Mouse (Mus musculus) hindbrain, embryonic 16.5 days (tissue): ENCODE data around the gene Chrne. TPM values are rescaled to one million over a fixed set of nuclear protein-coding genes. Genes with fewer than 3 reads are reported as not detected.

Source experiments
- ATAC-seq: fragments of 200-750 bp; cut with Nextera tagmentation; 2 replicates; pipeline ENCODE4 v1.8.0; 2017; ENCODE audit warnings: moderate TSS enrichment, moderate library complexity
- H3K27ac ChIP-seq: fragments of 300-500 bp; sonication (generic); 2 replicates; pipeline ENCODE4 v1.5.1; 2014; ENCODE audit warnings: low read depth, mild to moderate bottlenecking, control low read depth, low read length, moderate library complexity
- H3K27me3 ChIP-seq: fragments of 300-500 bp; sonication (generic); replicated peaks from 2 replicates; pipeline ENCODE4 v1.6.1; 2014; ENCODE audit warnings: low read length; ENCODE audit not compliant: control insufficient read depth, insufficient read depth
- H3K36me3 ChIP-seq: fragments of 300-500 bp; sonication (generic); 2 replicates; pipeline ENCODE4 v1.6.1; 2014; ENCODE audit warnings: mild to moderate bottlenecking, low read length, moderate library complexity, mixed read lengths; ENCODE audit not compliant: control insufficient read depth, insufficient read depth
- H3K4me1 ChIP-seq: fragments of 300-500 bp; sonication (generic); 2 replicates; pipeline ENCODE4 v1.6.1; 2014; ENCODE audit warnings: low read depth, low read length; ENCODE audit not compliant: control insufficient read depth, insufficient read depth
- H3K4me2 ChIP-seq: fragments of 300-500 bp; sonication (generic); 2 replicates; pipeline ENCODE4 v1.6.1; 2014; ENCODE audit warnings: mild to moderate bottlenecking, low read length, control low read depth, moderate library complexity
- H3K4me3 ChIP-seq: fragments of 300-500 bp; sonication (generic); 2 replicates; pipeline ENCODE4 v1.5.1; 2014; ENCODE audit warnings: mild to moderate bottlenecking, low read length, control low read depth, moderate library complexity
- H3K9ac ChIP-seq: fragments of 300-500 bp; sonication (generic); 2 replicates; pipeline ENCODE4 v1.6.1; 2014; ENCODE audit warnings: low read depth, mild to moderate bottlenecking, control low read depth, low read length, moderate library complexity
- H3K9me3 ChIP-seq: fragments of 300-500 bp; sonication (generic); 2 replicates; pipeline ENCODE4 v1.6.1; 2014; ENCODE audit warnings: mild to moderate bottlenecking, low read length, moderate library complexity; ENCODE audit not compliant: control insufficient read depth
- WGBS: fragments of 180-500 bp; shearing (Covaris S2); extraction: QIAGEN DNeasy Blood & Tissue Kit; methylation state at CpG from one replicate; pipeline ENCODE4 v1.1.7; 2014; 5-methylcytosine and 5-hydroxymethylcytosine counted together
- polyA plus RNA-seq: library from polyadenylated mRNA; unstranded; fragments of >200 nt; fragmentation: Nextera tagmentation; extraction: Ambion mirVana; gene quantifications from 2 replicates; pipeline ENCODE4 v1.2.1, GENCODE M21; 2015

Chrne gene
- polyA plus RNA-seq, 1 experiment from 2014 or later, result not detected

DNA sequence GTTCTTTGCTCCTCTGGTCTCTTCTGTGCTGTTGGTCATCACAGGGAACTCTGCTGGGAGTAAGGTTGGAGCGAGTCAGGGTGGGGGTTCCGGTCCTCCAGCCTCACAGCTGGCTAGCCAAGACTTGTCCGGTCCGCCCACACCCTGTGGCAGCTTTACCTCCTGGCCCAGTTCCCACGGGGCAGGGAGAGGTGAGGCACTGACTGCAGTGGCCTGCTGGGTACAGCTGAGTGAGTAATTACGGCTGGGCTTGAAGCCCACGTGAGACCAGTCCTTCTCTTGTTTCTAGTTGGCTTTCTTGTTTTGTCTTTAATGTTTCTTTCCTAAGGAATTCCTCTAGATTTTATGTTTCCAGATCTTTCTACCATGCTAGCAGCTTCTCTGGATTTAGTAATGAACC, 33.6 kb downstream of the Chrne start:
- H3K27ac ChIP-seq, result no peak overlapping the region
- peaks cover 17% of the 10 kb centered on the region for H3K4me1 ChIP-seq
- ATAC-seq, result peak; percentile 70
- H3K4me2 ChIP-seq, result no peak overlapping the region
- H3K9ac ChIP-seq, result no peak overlapping the region
- 37% methylated on average over 7 of the region's 7 CpGs for WGBS
- H3K36me3 ChIP-seq, result no peaks in the 10 kb centered on the region
- H3K27me3 ChIP-seq, result no peaks in the 10 kb centered on the region
- H3K4me3 ChIP-seq, result no peak overlapping the region
- H3K9me3 ChIP-seq, result no peaks in the 10 kb centered on the region

DNA sequence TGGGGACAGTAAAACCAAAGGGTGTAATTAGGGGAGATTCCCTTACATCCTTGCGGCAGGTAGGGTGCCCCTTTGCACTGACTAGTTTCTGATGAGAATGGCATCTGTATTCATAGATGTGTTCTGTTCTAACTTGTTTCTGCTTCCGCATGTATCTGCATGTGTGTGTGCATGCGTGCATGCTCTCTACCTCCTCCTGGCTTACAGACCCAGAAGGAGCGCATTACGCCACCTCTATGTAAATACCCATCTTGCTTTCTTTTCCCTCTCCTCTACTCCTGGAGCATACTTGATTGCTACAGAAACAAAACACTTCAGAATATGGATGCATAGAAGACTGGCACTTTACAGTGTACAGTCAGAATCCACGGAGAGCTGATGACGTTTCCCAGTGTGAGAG, 35.2 kb downstream of the Chrne start:
- no peak for ATAC-seq
- 90% methylated on average over 7 of the region's 7 CpGs for WGBS

DNA sequence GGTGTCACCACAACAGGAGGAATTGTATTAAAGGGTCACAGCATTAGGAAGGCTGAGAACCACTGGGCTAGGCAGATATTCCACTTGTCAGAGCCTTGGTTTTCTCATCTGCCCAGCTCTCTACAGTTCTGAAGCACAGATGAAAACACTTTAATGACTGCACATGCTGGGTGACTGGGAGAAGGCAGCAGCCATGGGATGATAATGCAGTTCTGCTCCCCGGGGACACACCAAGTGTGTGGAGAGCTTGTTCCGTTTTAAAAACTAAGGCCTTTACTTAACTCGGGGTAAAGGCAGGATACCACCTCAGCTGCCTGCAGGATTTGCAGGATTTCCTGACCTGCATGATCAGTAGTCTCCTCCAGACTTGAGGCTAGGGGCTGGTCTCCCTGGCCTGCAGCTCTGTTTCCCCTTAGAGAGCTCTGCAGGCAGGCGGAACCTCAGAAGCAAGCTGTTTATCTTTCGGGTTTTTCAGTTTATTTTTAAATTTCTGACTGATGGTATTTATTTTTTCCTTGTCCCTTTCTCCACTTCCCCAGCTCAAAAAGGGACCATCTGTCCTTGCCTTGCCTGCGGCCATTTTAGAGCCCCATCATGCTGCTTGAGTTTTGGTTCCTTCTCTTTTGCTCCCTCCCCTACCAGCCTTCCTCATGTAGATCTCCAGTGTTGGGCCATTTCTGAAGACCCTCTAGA, 35.8 kb downstream of the Chrne start:
- no peak overlapping the region; the same call in 1 of the 2 replicates for H3K27ac ChIP-seq
- H3K9ac ChIP-seq, result no peak overlapping the region; the same call in 1 of the 2 replicates
- H3K9me3 ChIP-seq, result no peaks in the 10 kb centered on the region
- H3K27me3 ChIP-seq, result no peaks in the 10 kb centered on the region
- ATAC-seq, result no peak
- WGBS, result 76% methylated on average over 6 of the region's 6 CpGs
- no peak overlapping the region for H3K4me3 ChIP-seq
- H3K4me1 ChIP-seq, result peaks cover 17% of the 10 kb centered on the region
- no peaks in the 10 kb centered on the region for H3K36me3 ChIP-seq
- no peak overlapping the region for H3K4me2 ChIP-seq

More for the DNA sequence above, 35.2 kb downstream of the Chrne start:
- H3K27me3 ChIP-seq, result no peaks in the 10 kb centered on the region
- H3K27ac ChIP-seq, result no peak overlapping the region
- no peak overlapping the region for H3K9ac ChIP-seq
- no peaks in the 10 kb centered on the region for H3K9me3 ChIP-seq
- no peak overlapping the region for H3K4me2 ChIP-seq
- peaks cover 17% of the 10 kb centered on the region for H3K4me1 ChIP-seq
- no peaks in the 10 kb centered on the region for H3K36me3 ChIP-seq
- H3K4me3 ChIP-seq, result no peak overlapping the region

DNA sequence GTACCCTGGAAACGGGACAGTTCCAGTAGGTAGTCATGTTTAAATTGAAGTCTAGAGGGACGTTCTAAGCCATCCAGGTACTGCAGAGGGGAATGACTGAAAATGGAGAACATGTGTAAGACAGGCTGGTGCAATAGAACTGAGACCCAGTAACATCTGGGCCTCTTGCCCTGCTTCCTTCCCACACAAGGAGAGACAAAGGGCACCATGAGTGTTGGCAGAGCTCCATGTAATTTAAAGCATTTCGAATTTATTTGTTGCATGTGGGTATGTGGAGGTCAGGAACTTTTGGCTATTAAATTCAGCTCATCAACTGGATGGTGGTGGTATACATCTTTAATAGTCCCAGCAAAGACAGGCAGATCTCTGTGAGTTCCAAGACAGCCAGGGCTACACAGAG, 36.8 kb downstream of the Chrne start:
- no peaks in the 10 kb centered on the region for H3K9me3 ChIP-seq
- no peaks in the 10 kb centered on the region for H3K36me3 ChIP-seq
- no peak for ATAC-seq
- 61% methylated on average over 3 of the region's 3 CpGs for WGBS
- peaks cover 17% of the 10 kb centered on the region for H3K4me1 ChIP-seq
- H3K9ac ChIP-seq, result no peak overlapping the region
- H3K27ac ChIP-seq, result no peak overlapping the region
- no peak overlapping the region for H3K4me3 ChIP-seq
- H3K4me2 ChIP-seq, result no peak overlapping the region
- H3K27me3 ChIP-seq, result no peaks in the 10 kb centered on the region

DNA sequence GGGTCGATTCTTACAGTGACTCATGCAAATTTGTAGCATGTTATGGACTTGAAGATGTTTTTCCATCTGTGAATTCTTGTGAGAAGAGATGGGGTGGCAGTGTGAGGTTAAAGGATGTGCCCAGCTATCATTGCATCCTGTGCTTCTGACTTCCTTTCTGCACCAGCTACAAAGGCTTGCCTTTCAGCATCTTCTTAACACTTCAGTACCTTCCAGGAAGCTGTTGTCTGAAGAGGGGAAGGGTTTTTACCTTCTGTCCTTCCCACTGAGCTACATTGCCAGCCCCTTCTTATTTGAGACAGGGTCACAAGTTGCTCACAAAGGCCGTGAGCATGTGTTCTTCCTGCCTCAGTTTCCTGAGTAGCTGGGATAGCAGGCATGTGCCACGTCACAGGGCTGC, 38.1 kb downstream of the Chrne start:
- 82% methylated on average over 3 of the region's 3 CpGs for WGBS
- Histone ChIP-seq H3K9ac (no peak overlapping the region), H3K4me3 (no peak overlapping the region), H3K27ac (no peak overlapping the region), H3K27me3 (no peaks in the 10 kb centered on the region), H3K9me3 (no peaks in the 10 kb centered on the region), H3K4me1 (peaks cover 19% of the 10 kb centered on the region), H3K4me2 (no peak overlapping the region), H3K36me3 (no peaks in the 10 kb centered on the region)
- no peak for ATAC-seq

DNA sequence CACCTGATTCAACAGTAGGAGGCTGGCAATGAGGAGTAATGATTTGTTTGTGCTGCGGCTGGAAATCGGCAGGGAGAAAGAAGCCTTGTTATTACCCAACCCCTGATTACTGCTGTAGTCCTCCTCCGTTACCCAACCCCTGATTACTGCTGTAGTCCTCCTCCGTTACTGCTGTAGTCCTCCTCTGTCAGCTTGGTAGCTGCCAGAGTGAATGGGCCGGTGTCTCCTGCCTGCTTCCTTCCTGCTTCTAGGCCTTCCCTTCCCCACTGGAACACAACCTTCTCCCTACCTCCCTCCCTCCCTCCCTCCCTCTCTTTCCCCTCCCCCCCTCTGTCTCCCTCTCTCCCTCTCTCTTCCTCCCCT, 38.7 kb downstream of the Chrne start:
- Histone ChIP-seq H3K9ac (no peak overlapping the region), H3K4me2 (no peak overlapping the region), H3K36me3 (no peaks in the 10 kb centered on the region), H3K4me1 (peaks cover 15% of the 10 kb centered on the region), H3K27ac (no peak overlapping the region), H3K9me3 (no peaks in the 10 kb centered on the region), H3K27me3 (no peaks in the 10 kb centered on the region), H3K4me3 (no peak overlapping the region)
- no peak for ATAC-seq
- WGBS, result 71% methylated on average over 5 of the region's 5 CpGs

DNA sequence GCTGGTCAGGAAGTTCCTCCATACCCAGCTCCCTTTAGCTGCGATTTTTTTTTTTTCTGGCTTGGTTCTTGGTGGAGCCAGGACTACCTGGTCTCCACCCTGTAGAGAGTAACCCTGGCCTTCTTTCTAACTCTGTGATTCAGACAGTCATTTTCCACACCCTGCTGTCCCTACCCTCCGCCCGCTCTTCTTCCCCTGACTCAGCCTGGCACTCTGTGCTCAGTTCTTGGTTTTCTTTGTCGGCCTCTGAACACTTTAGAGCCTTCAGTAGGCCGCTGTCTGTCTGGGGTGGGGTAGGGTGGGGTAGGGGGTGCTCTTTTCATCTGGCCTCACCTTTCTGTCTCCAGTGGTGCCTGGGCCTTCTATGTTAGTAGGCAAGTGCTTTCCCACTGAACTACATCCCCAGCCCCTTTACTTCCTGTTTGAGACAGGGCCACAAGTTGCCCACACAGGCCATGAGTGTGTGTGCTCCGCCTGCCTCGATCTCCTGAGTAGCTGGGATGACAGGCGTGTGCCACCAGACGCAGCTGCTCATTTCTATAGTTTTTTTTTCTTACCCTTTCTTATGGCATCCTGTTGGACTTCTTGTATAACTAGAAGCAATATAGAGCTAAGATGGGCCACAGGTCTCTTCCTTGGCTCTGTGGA, 39.2 kb downstream of the Chrne start:
- WGBS, result 85% methylated on average over 9 of the region's 9 CpGs
- no peaks in the 10 kb centered on the region for H3K9me3 ChIP-seq
- H3K36me3 ChIP-seq, result no peaks in the 10 kb centered on the region
- no peak overlapping the region for H3K27ac ChIP-seq
- ATAC-seq, result no peak
- no peak overlapping the region for H3K4me3 ChIP-seq
- no peak overlapping the region for H3K4me2 ChIP-seq
- H3K9ac ChIP-seq, result no peak overlapping the region
- H3K27me3 ChIP-seq, result no peaks in the 10 kb centered on the region
- peaks cover 15% of the 10 kb centered on the region for H3K4me1 ChIP-seq

DNA sequence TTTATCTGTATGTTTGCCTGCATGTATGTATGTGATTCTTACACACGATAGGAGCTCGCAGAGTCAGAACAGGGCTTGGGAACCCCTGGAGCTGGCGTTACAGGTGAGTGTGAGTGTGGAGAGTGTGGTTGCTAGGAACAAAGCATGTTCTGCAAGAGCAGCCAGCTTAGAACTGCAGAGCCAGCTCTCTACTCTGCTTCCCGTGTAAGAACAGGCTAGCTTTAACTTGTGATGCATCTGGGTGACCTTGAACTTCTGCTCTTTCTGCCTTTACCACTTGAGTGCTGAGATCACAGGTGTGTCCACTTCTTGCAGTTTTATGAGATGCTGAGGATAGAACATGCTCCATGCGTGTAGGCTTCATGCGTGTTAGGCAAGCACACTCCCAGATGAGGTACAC, 40.1 kb downstream of the Chrne start:
- 94% methylated on average over 6 of the region's 6 CpGs for WGBS
- Histone ChIP-seq H3K9me3 (no peaks in the 10 kb centered on the region), H3K27ac (no peak overlapping the region), H3K9ac (no peak overlapping the region), H3K36me3 (no peaks in the 10 kb centered on the region), H3K4me3 (no peak overlapping the region), H3K27me3 (no peaks in the 10 kb centered on the region), H3K4me2 (no peak overlapping the region), H3K4me1 (peaks cover 8% of the 10 kb centered on the region)
- no peak for ATAC-seq

DNA sequence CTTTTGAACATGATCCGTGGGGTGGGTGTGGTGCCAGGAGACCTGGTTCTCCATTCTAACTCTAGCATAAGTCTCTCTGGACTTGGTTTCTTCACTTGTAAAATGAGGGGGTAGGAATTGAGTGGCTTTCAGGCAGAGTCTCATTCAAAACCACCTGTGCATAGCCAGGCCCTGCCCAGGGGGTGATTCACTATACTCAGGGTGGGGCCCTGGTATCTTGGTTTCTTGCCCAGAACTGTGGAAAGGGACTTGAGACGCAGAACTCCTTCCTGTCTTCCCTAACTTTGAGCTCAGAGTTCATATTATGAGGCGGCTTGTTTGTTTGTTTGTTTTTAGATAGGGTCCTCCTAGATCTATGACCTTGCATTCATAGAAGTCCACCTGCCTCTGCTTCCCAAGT, 41.8 kb downstream of the Chrne start:
- no peak for ATAC-seq
- no peak overlapping the region for H3K4me2 ChIP-seq
- no peaks in the 10 kb centered on the region for H3K36me3 ChIP-seq
- H3K4me1 ChIP-seq, result peaks cover 3% of the 10 kb centered on the region
- no peaks in the 10 kb centered on the region for H3K9me3 ChIP-seq
- 84% methylated on average over 3 of the region's 3 CpGs for WGBS
- H3K27me3 ChIP-seq, result no peaks in the 10 kb centered on the region
- H3K9ac ChIP-seq, result no peak overlapping the region
- H3K4me3 ChIP-seq, result no peak overlapping the region
- H3K27ac ChIP-seq, result no peak overlapping the region
